Mouse (Mus musculus): ENCODE results near the gene Gm17545. TPM values are rescaled to one million over a fixed set of nuclear protein-coding genes. Genes with fewer than 3 reads are reported as not detected.

Gm17545 gene
- polyA plus RNA-seq, 1 experiment from 2014 or later: not detected

Other genes with a start within 250 kb of the Gm17545 start
- 10.4 and 11.6 TPM in 2 replicates for gene Zfp809, start 228.6 kb upstream of the Gm17545 start, polyA plus RNA-seq (2016; fragmentation: Nextera tagmentation; extraction: Ambion mirVana)
- gene Zfp599, start 194.4 kb upstream of the Gm17545 start, polyA plus RNA-seq (2016; fragmentation: Nextera tagmentation; extraction: Ambion mirVana): 5.7 and 6.8 TPM in 2 replicates
- gene Zfp810, start 146.6 kb upstream of the Gm17545 start, polyA plus RNA-seq (2016; fragmentation: Nextera tagmentation; extraction: Ambion mirVana): 23.1 and 30.3 TPM in 2 replicates
- gene Anln, start 65.1 kb upstream of the Gm17545 start, polyA plus RNA-seq (2016; fragmentation: Nextera tagmentation; extraction: Ambion mirVana): 38.3 and 40.4 TPM in 2 replicates
- gene 9530077C05Rik, start 42.8 kb upstream of the Gm17545 start, polyA plus RNA-seq (2016; fragmentation: Nextera tagmentation; extraction: Ambion mirVana): 9.5 and 10.4 TPM in 2 replicates
- 42.9 and 46.5 TPM in 2 replicates for gene Rp9, start 15.5 kb downstream of the Gm17545 start, polyA plus RNA-seq (2016; fragmentation: Nextera tagmentation; extraction: Ambion mirVana)
- gene Bbs9, start 21.4 kb downstream of the Gm17545 start, polyA plus RNA-seq (2016; fragmentation: Nextera tagmentation; extraction: Ambion mirVana): 12.5 and 13.2 TPM in 2 replicates

Data from midbrain, embryonic 10.5 days (tissue).